Mouse (Mus musculus) limb, embryonic 14.5 days (tissue): Measurements from ENCODE around the gene Glra3. TPM values are rescaled to one million over a fixed set of nuclear protein-coding genes. Genes with fewer than 3 reads are reported as not detected.

Experiments used
- ATAC-seq: fragments of 200-750 bp; cut with Nextera tagmentation; 2 replicates; pipeline ENCODE4 v1.8.0; 2017; ENCODE audit warnings: low read depth, moderate number of reproducible peaks, moderate TSS enrichment; ENCODE audit not compliant: low FRiP score
- DNase-seq: peaks from one replicate; pipeline ENCODE4 v3.0.0-alpha.2; 2015; ENCODE audit warnings: low spot score
- H3K27ac ChIP-seq: fragments of 300-500 bp; sonication (generic); replicated peaks from 2 replicates; pipeline ENCODE4 v1.5.1; 2014; ENCODE audit warnings: low read depth, mild to moderate bottlenecking, low read length, moderate library complexity, mixed read lengths
- H3K27me3 ChIP-seq: fragments of 300-500 bp; sonication (generic); 2 replicates; pipeline ENCODE4 v1.6.1; 2014; ENCODE audit warnings: low read length, mixed read lengths; ENCODE audit not compliant: control insufficient read depth, insufficient read depth
- H3K36me3 ChIP-seq: fragments of 300-500 bp; sonication (generic); 2 replicates; pipeline ENCODE4 v1.6.1; 2014; ENCODE audit warnings: mild to moderate bottlenecking, low read length, moderate library complexity, mixed read lengths; ENCODE audit not compliant: control insufficient read depth, insufficient read depth
- H3K4me1 ChIP-seq: fragments of 300-500 bp; sonication (generic); 2 replicates; pipeline ENCODE4 v1.6.1; 2014; ENCODE audit warnings: antibody characterized with exemption, low read length, mixed read lengths; ENCODE audit not compliant: control insufficient read depth, insufficient read depth
- H3K4me2 ChIP-seq: fragments of 300-500 bp; sonication (generic); replicated peaks from 2 replicates; pipeline ENCODE4 v1.6.1; 2014; ENCODE audit warnings: low read depth, mild to moderate bottlenecking, low read length, moderate library complexity; ENCODE audit not compliant: severe bottlenecking
- H3K4me3 ChIP-seq: fragments of 300-500 bp; sonication (generic); replicated peaks from 2 replicates; pipeline ENCODE4 v1.5.1; 2014; ENCODE audit warnings: low read length
- H3K9ac ChIP-seq: fragments of 300-500 bp; sonication (generic); 2 replicates; pipeline ENCODE4 v1.6.1; 2014; ENCODE audit warnings: mild to moderate bottlenecking, low read depth, low read length, moderate library complexity; ENCODE audit not compliant: severe bottlenecking
- H3K9me3 ChIP-seq: fragments of 300-500 bp; sonication (generic); 2 replicates; pipeline ENCODE4 v1.6.1; 2016; ENCODE audit warnings: low read length; ENCODE audit not compliant: control insufficient read depth
- POLR2A ChIP-seq: fragments of 200-500 bp; IDR thresholded peaks from 2 replicates; pipeline ENCODE4 v1.8.0; 2012; ENCODE audit warnings: inconsistent platforms, mild to moderate bottlenecking, moderate library complexity, borderline replicate concordance; ENCODE audit not compliant: insufficient read depth, insufficient read length; ENCODE audit errors: extremely low read depth
- WGBS: fragments of 180-500 bp; shearing (Covaris S2); extraction: QIAGEN DNeasy Blood & Tissue Kit; methylation state at CpG from one replicate; pipeline ENCODE4 v1.1.7; 2014; 5-methylcytosine and 5-hydroxymethylcytosine counted together
- polyA plus RNA-seq, 2 experiments: library from polyadenylated mRNA; depleted of rRNA in 1 of 2; stranded (reverse) in 1 of 2; unstranded in 1 of 2; fragments of >200 nt; fragmentation: Nextera tagmentation in 1 of 2; extraction: Ambion mirVana in 1 of 2; gene quantifications; 2 replicates each; pipeline versions ENCODE4 v1.2.1 to v1.2.3; 2012 to 2014

Gene Glra3
- polyA plus RNA-seq, 2 experiments = not detected

- WGBS = 71% methylated on average over 6 of the region's 6 CpGs
- Histone ChIP-seq H3K27ac (no peak overlapping the region), H3K9me3 (no peaks in the 10 kb centered on the region), H3K36me3 (no peaks in the 10 kb centered on the region), H3K4me1 (no peaks in the 10 kb centered on the region), H3K9ac (no peak overlapping the region), H3K4me2 (no peak overlapping the region), H3K27me3 (no peaks in the 10 kb centered on the region), H3K4me3 (no peak overlapping the region)
- no peak for DNase-seq
- no peak for TF ChIP-seq POLR2A
- ATAC-seq = no peak
These were observed 170.0 kb downstream of the Glra3 start for GRCm38 (mm10) chr8:56110296-56110695.

DNA sequence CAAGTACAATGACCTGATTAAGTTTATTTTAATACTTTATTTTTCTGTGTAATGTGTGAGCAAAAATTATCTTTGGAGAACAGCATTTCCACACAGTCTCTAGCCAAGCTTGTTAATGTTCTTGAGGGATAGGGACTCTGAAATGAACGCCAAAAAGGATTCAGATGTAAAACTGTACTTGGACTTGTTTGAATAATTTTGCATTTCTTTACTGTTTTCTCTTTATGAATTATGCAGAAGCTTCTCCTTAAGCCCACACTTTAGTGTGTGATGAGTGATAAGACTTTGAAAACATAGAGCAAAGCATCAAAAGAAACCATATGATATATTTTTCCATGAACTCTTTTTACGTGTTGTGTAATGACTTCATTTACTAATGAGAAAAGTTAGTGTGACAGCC, 189.1 kb downstream of the Glra3 start:
- no peak for DNase-seq
- H3K4me2 ChIP-seq = no peak overlapping the region
- H3K9me3 ChIP-seq = no peaks in the 10 kb centered on the region
- no peak for TF ChIP-seq POLR2A
- no peaks in the 10 kb centered on the region for H3K36me3 ChIP-seq
- no peaks in the 10 kb centered on the region for H3K27me3 ChIP-seq
- no peak overlapping the region for H3K4me3 ChIP-seq
- H3K9ac ChIP-seq = no peak overlapping the region
- no peak overlapping the region for H3K27ac ChIP-seq
- 76% methylated on average over 2 of the region's 2 CpGs for WGBS
- no peak for ATAC-seq
- H3K4me1 ChIP-seq = no peaks in the 10 kb centered on the region

DNA sequence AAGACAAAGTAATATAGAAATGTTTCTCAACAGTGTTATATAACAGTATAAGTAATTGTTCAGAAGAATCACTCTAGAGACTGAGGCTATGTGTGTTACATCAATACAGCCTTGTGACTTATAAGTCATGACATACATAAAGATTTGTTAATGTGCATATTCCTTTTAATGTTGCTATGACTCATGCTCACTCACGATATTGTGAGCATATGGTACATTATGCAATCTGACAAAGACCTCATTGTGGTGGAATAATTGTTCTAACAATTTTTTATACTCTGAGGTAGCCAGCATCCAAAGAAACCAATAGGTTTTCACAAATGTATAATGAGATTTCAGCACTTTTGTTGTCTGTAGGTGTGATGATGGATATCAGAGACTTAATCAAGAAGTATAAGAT, 210.4 kb downstream of the Glra3 start:
- Histone ChIP-seq H3K36me3 (no peaks in the 10 kb centered on the region), H3K4me3 (no peak overlapping the region)
- WGBS = 63% methylated on average over 1 of the region's 1 CpGs

GRCm38 (mm10) chr8:56151574-56151973, 211.3 kb downstream of the Glra3 start:
- 82% methylated on average over 5 of the region's 5 CpGs for WGBS
- no peak overlapping the region for H3K9ac ChIP-seq
- H3K4me3 ChIP-seq = no peak overlapping the region
- H3K4me1 ChIP-seq = no peaks in the 10 kb centered on the region
- no peak overlapping the region for H3K4me2 ChIP-seq
- H3K9me3 ChIP-seq = no peaks in the 10 kb centered on the region
- no peaks in the 10 kb centered on the region for H3K27me3 ChIP-seq
- DNase-seq (no peak), ATAC-seq (no peak)
- no peak for TF ChIP-seq POLR2A
- H3K36me3 ChIP-seq = no peaks in the 10 kb centered on the region
- no peak overlapping the region for H3K27ac ChIP-seq

More for the DNA sequence above, 210.4 kb downstream of the Glra3 start:
- DNase-seq = no peak
- H3K9ac ChIP-seq = no peak overlapping the region
- H3K4me1 ChIP-seq = no peaks in the 10 kb centered on the region
- H3K9me3 ChIP-seq = no peaks in the 10 kb centered on the region
- H3K27ac ChIP-seq = no peak overlapping the region
- no peak for TF ChIP-seq POLR2A
- no peak for ATAC-seq
- H3K4me2 ChIP-seq = no peak overlapping the region
- H3K27me3 ChIP-seq = no peaks in the 10 kb centered on the region

DNA sequence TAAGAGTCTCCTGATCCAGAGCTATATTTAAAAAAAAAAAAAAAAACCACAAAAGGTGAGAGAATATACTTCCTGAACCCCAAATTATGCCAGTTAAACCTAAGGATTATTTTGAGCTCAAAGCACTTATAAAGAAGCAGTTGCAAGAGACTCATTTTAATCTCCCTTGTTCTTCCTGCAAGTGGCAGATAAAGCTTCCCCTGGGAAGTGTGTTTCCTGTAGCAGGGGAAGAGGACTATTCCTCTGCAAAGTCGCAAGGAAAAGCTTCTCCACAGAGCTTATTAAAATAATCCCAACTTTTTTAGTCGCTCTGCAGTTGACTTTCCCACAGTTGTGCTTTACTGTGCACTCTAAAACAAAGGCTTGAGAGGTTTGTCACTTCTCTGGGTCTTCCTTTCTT, 218.7 kb downstream of the Glra3 start:
- no peaks in the 10 kb centered on the region for H3K27me3 ChIP-seq
- no peak for DNase-seq

More for the DNA sequence above, 218.7 kb downstream of the Glra3 start:
- H3K36me3 ChIP-seq = no peaks in the 10 kb centered on the region
- H3K4me1 ChIP-seq = no peaks in the 10 kb centered on the region
- no peaks in the 10 kb centered on the region for H3K9me3 ChIP-seq
- H3K4me3 ChIP-seq = no peak overlapping the region
- TF ChIP-seq POLR2A = no peak
- no peak for ATAC-seq
- 39% methylated on average over 2 of the region's 2 CpGs for WGBS
- no peak overlapping the region for H3K27ac ChIP-seq
- H3K4me2 ChIP-seq = no peak overlapping the region
- no peak overlapping the region for H3K9ac ChIP-seq

Other genes with a start within 250 kb of the Glra3 start
- not detected in 2 replicates for gene Adam29, start 33.5 kb upstream of the Glra3 start, polyA plus RNA-seq (2012; rRNA removed)
- not detected in 2 replicates for gene Adam29, start 33.5 kb upstream of the Glra3 start, polyA plus RNA-seq (2014; fragmentation: Nextera tagmentation; extraction: Ambion mirVana)